ENCODE assay signal across 12 mouse cellular contexts in the genomic region with DNA sequence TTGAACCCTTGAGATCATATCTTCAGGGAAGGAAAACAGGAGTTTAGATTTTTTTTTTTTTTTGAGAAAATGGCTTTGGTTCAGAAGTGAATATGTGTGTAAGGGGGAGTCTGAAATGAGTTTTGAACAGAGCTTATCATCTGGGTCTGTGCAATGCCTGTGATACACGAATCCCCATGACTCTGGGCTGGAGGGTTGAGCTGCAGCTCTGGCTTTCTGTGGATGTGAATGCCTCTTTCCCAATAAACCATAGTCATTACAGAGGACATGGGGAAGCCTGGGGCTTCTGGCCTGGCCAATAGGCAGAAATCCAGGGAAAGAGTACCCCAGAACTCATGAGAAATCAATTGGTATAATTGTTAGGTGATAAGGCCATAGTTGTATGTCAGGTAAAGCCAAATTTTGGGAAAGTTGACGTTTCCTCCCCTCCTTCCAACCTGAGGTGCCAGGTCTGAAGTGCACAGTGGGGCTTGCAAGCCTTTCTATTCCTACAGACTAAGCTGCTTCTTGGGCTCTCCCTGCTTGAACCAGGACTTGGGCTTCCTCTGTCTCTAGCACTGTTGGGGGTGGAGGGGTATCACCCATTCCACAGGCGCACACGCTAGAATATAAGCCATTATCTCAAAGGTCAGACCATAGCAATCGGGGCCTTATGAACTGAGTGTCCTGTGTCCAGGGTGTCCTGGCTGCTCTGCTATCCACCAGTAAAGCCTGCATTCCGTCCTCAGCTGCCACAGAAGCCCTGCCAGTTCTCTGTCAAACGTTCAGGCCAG. TPM values are rescaled to one million over a fixed set of nuclear protein-coding genes. Genes with fewer than 3 reads are reported as not detected.
A peak's percentile ranks its signal among the peaks of the same experiment; 100 is the strongest.
DNase-seq lines count a peak whose midpoint lies in the region; ATAC-seq lines count a peak whose summit lies in the region.
"Had no signal": no experiment of that assay in that cellular context is flagged by ENCODE, and none has a peak within 500 bp of the region (broad histone marks: within the 10 kb centered on the region; RNA-seq: fewer than 3 reads in every experiment).

No protein-coding gene starts in this region.

- H3K9me3 ChIP-seq in kidney, embryonic 15.5 days (replicated peaks) = no peaks in the 10 kb centered on the region
- no peaks in the 10 kb centered on the region for H3K9me3 ChIP-seq in embryonic facial prominence, embryonic 14.5 days (ENCODE audit: control insufficient read depth, low read length)
- no peaks in the 10 kb centered on the region for H3K9me3 ChIP-seq in hindbrain, embryonic 14.5 days (ENCODE audit: control insufficient read depth, low read length)
- no peaks in the 10 kb centered on the region for H3K9me3 ChIP-seq in neural tube, embryonic 12.5 days

- H3K4me2 ChIP-seq in kidney, embryonic 15.5 days = peak overlapping the region; percentile 92
- H3K4me2 ChIP-seq in embryonic facial prominence, embryonic 14.5 days (ENCODE audit: low read depth, low read length) = peak overlapping the region; percentile 72
- no peak overlapping the region for H3K4me2 ChIP-seq in hindbrain, embryonic 14.5 days (replicated peaks)
- H3K4me2 ChIP-seq in neural tube, embryonic 12.5 days (replicated peaks) = peak overlapping the region; percentile 48

- H3K27ac ChIP-seq in kidney, embryonic 15.5 days = peak overlapping the region; percentile 92
- H3K27ac ChIP-seq in embryonic facial prominence, embryonic 14.5 days (replicated peaks; ENCODE audit: low read depth, low read length) = peak overlapping the region; percentile 94
- H3K27ac ChIP-seq in hindbrain, embryonic 14.5 days = no peak overlapping the region
- H3K27ac ChIP-seq in neural tube, embryonic 12.5 days = no peak overlapping the region
- H3K27ac ChIP-seq: layer of hippocampus, adult 2 months had no signal

- peaks cover 86% of the 10 kb centered on the region for H3K27me3 ChIP-seq in kidney, embryonic 15.5 days
- peaks cover 61% of the 10 kb centered on the region; the same call in 1 of the 2 replicates for H3K27me3 ChIP-seq in embryonic facial prominence, embryonic 14.5 days (replicated peaks; ENCODE audit: control insufficient read depth, insufficient read depth, low read length)
- H3K27me3 ChIP-seq in hindbrain, embryonic 14.5 days (ENCODE audit: control insufficient read depth, insufficient read depth, low read length) = peaks cover 97% of the 10 kb centered on the region
- peaks cover 83% of the 10 kb centered on the region for H3K27me3 ChIP-seq in neural tube, embryonic 12.5 days (replicated peaks)

- no peak for ATAC-seq in kidney, embryonic 15.5 days (replicated peaks; ENCODE audit: low FRiP score)
- no peak for ATAC-seq in embryonic facial prominence, embryonic 14.5 days (ENCODE audit: low read depth)
- no peak for ATAC-seq in hindbrain, embryonic 14.5 days (ENCODE audit: low FRiP score)
- ATAC-seq in neural tube, embryonic 12.5 days (ENCODE audit: low FRiP score, low read depth) = no peak

- peak overlapping the region; percentile 75 for H3K4me3 ChIP-seq in kidney, embryonic 15.5 days (replicated peaks)
- H3K4me3 ChIP-seq in embryonic facial prominence, embryonic 14.5 days (ENCODE audit: low read depth, low read length) = peak overlapping the region; percentile 70
- H3K4me3 ChIP-seq in hindbrain, embryonic 14.5 days (replicated peaks; ENCODE audit: low read length) = 0 out of 2 replicates have a peak overlapping the region, but pooled peaks have one; percentile 18
- no peak overlapping the region for H3K4me3 ChIP-seq in neural tube, embryonic 12.5 days
- H3K4me3 ChIP-seq: layer of hippocampus, adult 2 months had no signal

- H3K4me1 ChIP-seq in kidney, embryonic 15.5 days = peaks cover 75% of the 10 kb centered on the region
- peaks cover 9% of the 10 kb centered on the region for H3K4me1 ChIP-seq in embryonic facial prominence, embryonic 14.5 days (ENCODE audit: control insufficient read depth, insufficient read depth, low read length)
- H3K4me1 ChIP-seq in hindbrain, embryonic 14.5 days (replicated peaks; ENCODE audit: control insufficient read depth, insufficient read depth, low read length) = peaks cover 19% of the 10 kb centered on the region
- H3K4me1 ChIP-seq in neural tube, embryonic 12.5 days = peaks cover 23% of the 10 kb centered on the region

- WGBS in kidney, embryonic 15.5 days = 27% methylated on average over 7 of the region's 7 CpGs
- 30% methylated on average over 7 of the region's 7 CpGs for WGBS in embryonic facial prominence, embryonic 14.5 days
- 10% methylated on average over 7 of the region's 7 CpGs for WGBS in hindbrain, embryonic 14.5 days
- WGBS in neural tube, embryonic 12.5 days = 8% methylated on average over 7 of the region's 7 CpGs

- intact Hi-C loops in gastrocnemius, postnatal 14 days (cut with DNase I; ENCODE audit: low total_unique reads) = no loop called here

- peaks cover 9% of the 10 kb centered on the region; the same call in 1 of the 2 replicates for H3K36me3 ChIP-seq in kidney, embryonic 15.5 days
- H3K36me3 ChIP-seq in embryonic facial prominence, embryonic 14.5 days (ENCODE audit: control insufficient read depth, insufficient read depth, low read length) = peaks cover 36% of the 10 kb centered on the region
- no peaks in the 10 kb centered on the region for H3K36me3 ChIP-seq in hindbrain, embryonic 14.5 days (replicated peaks; ENCODE audit: control insufficient read depth, insufficient read depth)
- no peaks in the 10 kb centered on the region for H3K36me3 ChIP-seq in neural tube, embryonic 12.5 days

- DNase-seq in kidney, adult 18-20 months = no peak
- DNase-seq in embryonic facial prominence, embryonic 14.5 days (ENCODE audit: low spot score) = peak; percentile 47
- DNase-seq in hindbrain, embryonic 14.5 days (ENCODE audit: low spot score) = no peak
- DNase-seq in layer of hippocampus, postnatal 25 days (ENCODE audit: extremely low spot score in 1 of 2, low spot score in 1 of 2) = no peak
- no peak for DNase-seq in gastrocnemius, postnatal 14 days
- DNase-seq: gastrocnemius, postnatal 25 days; thymus, postnatal 4 days had no signal

- peak overlapping the region; percentile 87 for H3K9ac ChIP-seq in kidney, embryonic 15.5 days
- peak overlapping the region; percentile 97 for H3K9ac ChIP-seq in embryonic facial prominence, embryonic 14.5 days (ENCODE audit: low read depth, low read length)
- no peak overlapping the region; the same call in 1 of the 2 replicates for H3K9ac ChIP-seq in hindbrain, embryonic 14.5 days
- no peak overlapping the region for H3K9ac ChIP-seq in neural tube, embryonic 12.5 days

RNA-seq across cellular contexts. Expression of gene Tbx2, which starts 7.1 kb away (rescaled TPM):
- polyA plus RNA-seq in kidney, embryonic 15.5 days (2015; fragmentation: Nextera tagmentation; extraction: Ambion mirVana) = 11.2 and 11.4 TPM in 2 replicates
- 6.3 and 6.5 TPM in 2 replicates for polyA plus RNA-seq in embryonic facial prominence, embryonic 14.5 days (2014; fragmentation: Nextera tagmentation; extraction: Ambion mirVana)
- polyA plus RNA-seq in hindbrain, embryonic 14.5 days (2014; fragmentation: Nextera tagmentation; extraction: Ambion mirVana) = 2.3 and 2.8 TPM in 2 replicates
- polyA plus RNA-seq in neural tube, embryonic 12.5 days (2016; fragmentation: Nextera tagmentation; extraction: Ambion mirVana) = 4.7 and 5.3 TPM in 2 replicates
- 1 to 10 TPM; 1.7 to 3.0 TPM for total RNA-seq in layer of hippocampus, postnatal 25 days (2021)
- 10 to 100 TPM in 1 of 2 experiments, 1 to 10 TPM in 1; 9.7 to 10.1 TPM for total RNA-seq in gastrocnemius, postnatal 14 days (2021)

RNA-seq across cellular contexts. Expression of gene Gm11444, which starts 10.7 kb away (rescaled TPM):
- polyA plus RNA-seq in kidney, embryonic 15.5 days (2015; fragmentation: Nextera tagmentation; extraction: Ambion mirVana) = not detected in 2 replicates
- not detected in 2 replicates for polyA plus RNA-seq in embryonic facial prominence, embryonic 14.5 days (2014; fragmentation: Nextera tagmentation; extraction: Ambion mirVana)
- polyA plus RNA-seq in hindbrain, embryonic 14.5 days (2014; fragmentation: Nextera tagmentation; extraction: Ambion mirVana) = not detected in 2 replicates
- polyA plus RNA-seq in neural tube, embryonic 12.5 days (2016; fragmentation: Nextera tagmentation; extraction: Ambion mirVana) = not detected in 2 replicates
- not detected for total RNA-seq in layer of hippocampus, postnatal 25 days (2021)
- not detected for total RNA-seq in gastrocnemius, postnatal 14 days (2021)
- total RNA-seq: gastrocnemius, postnatal 25 days; layer of hippocampus, adult 2 months had no signal
- polyA plus RNA-seq: liver, embryonic 16.5 days; spleen, adult 2 months had no signal

RNA-seq across cellular contexts. Expression of gene Tbx4, which starts 46.8 kb away (rescaled TPM):
- 0.36 and 0.56 TPM in 2 replicates for polyA plus RNA-seq in kidney, embryonic 15.5 days (2015; fragmentation: Nextera tagmentation; extraction: Ambion mirVana)
- 0.85 and 1.4 TPM in 2 replicates for polyA plus RNA-seq in embryonic facial prominence, embryonic 14.5 days (2014; fragmentation: Nextera tagmentation; extraction: Ambion mirVana)
- polyA plus RNA-seq in hindbrain, embryonic 14.5 days (2014; fragmentation: Nextera tagmentation; extraction: Ambion mirVana) = 0.23 and 0.25 TPM in 2 replicates
- polyA plus RNA-seq in neural tube, embryonic 12.5 days (2016; fragmentation: Nextera tagmentation; extraction: Ambion mirVana) = 0.39 and 0.61 TPM in 2 replicates
- under 1 TPM; 0.32 to 0.35 TPM for total RNA-seq in layer of hippocampus, postnatal 25 days (2021)
- total RNA-seq in gastrocnemius, postnatal 14 days (2021) = 1 to 10 TPM; 1.7 to 2.6 TPM
- polyA plus RNA-seq: liver, embryonic 16.5 days had no signal

Comparison
In these comparisons a context has a peak if more than half of its experiments do, and no peak if none do; other contexts are left out.
1. H3K27ac ChIP-seq: peak in kidney, embryonic 15.5 days (single experiment) and embryonic facial prominence, embryonic 14.5 days (single experiment); none in hindbrain, embryonic 14.5 days (single experiment) and neural tube, embryonic 12.5 days (single experiment).
2. H3K9ac ChIP-seq: peak in kidney, embryonic 15.5 days (single experiment) and embryonic facial prominence, embryonic 14.5 days (single experiment); none in hindbrain, embryonic 14.5 days (single experiment) and neural tube, embryonic 12.5 days (single experiment).